Mouse (Mus musculus): ENCODE data around the gene Cdk1. TPM values are rescaled to one million over a fixed set of nuclear protein-coding genes. Genes with fewer than 3 reads are reported as not detected.

Gene Cdk1
- polyA plus RNA-seq (2014; fragmentation: Illumina TruSeq; extraction: RNeasy Lipid Tissue Mini Kit (QIAGEN cat#74804); ENCODE audit: low read depth, low replicate concordance) = 1.1 TPM

DNA sequence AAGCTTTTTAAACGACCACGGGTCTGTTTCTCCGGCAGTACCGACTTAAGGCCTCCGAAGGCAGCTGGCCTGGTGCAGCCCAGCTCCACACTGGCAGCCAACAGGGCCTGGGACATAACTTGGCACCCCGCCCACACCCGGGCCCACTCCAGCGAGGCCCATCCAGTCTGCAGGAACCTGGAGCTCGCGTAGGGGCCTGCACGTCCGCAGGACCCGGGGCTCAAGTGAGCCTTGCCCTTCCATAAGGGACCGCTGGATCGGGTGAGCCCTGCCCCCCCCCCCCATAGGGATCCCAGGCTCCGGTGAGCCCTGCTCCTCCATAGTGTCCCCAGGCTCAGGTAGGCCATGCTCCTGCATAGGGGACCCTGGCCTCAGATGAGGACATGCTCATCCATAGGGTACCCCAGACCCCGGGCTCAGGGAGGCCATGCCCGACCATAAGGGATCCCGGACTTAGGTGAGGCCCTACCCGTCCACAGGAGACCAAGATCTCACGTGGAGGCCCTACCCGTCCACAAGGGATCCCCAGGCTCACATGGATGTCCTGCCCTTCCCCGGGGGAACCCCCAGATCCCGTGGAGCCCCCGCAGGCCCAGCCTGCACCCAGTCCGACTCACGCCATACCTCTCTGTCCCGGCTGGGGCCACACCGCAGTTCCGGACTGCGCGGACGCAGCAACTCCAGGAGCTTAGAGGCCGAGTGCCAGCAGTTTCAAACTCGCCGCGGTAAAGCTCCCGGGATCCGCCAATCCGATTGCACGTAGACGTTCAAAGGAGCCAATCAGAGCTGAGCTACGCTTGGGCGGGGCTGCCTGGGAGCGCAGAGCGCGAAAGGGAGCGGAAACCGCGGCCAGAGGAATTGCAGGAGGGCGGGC, at the start of gene Cdk1:
Gene Cdk1 (minus strand): TSS at position 727 of the 874 bp plus-strand sequence.

DNA sequence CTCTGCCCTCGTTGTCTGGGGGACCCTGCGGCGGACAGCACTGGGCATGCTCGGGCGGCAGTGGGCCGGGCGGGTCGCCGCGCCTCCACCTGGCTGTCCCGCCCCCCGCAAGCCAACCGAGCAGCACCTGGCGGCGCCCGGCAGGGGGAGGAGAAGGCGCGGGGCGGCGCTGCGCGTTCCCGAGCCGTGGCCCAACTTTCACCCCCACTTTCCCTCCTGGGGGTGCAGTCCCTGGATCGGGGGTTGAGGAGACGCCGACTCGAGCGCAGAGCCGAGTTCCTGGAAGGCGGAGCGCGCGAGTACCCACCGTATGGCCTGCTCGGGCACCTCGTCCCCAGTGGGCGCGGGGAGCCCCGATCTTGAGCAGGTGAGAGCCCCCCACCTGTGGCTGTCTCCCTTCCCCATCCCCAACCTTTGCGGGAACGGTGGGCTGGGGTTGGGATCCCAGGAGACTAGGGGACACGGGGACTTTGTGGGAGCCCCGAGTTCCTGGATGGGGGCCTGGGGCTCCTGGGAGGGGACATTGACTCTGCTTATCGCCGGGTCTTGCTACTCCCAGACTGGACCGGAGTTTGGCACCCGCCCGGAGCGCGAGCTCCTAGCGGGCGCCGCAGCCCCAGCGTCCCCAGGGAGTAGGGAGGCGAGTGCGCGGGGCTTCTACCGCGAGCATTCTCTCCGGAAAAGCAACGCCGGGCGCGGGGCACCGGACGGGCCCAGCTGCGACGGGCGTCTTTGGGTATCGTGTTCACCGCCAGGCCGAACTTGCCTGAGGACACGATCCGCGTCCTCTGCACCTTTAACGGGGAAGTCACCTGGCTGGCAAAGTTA, 46.2 kb upstream of the Cdk1 start, which contains the start of gene Ank3:
Gene Ank3 (plus strand): TSS at position 11 of the 828 bp plus-strand sequence.

Other genes starting within 250 kb of the Cdk1 start
- 32.3 TPM for gene Rhobtb1, start 201.5 kb downstream of the Cdk1 start, polyA plus RNA-seq (2014; fragmentation: Illumina TruSeq; extraction: RNeasy Lipid Tissue Mini Kit (QIAGEN cat#74804); ENCODE audit: low read depth, low replicate concordance)
- 1.5 TPM for gene A930033H14Rik, start 139.8 kb downstream of the Cdk1 start, polyA plus RNA-seq (2014; fragmentation: Illumina TruSeq; extraction: RNeasy Lipid Tissue Mini Kit (QIAGEN cat#74804); ENCODE audit: low read depth, low replicate concordance)
- 144 TPM for gene Ank3, start 45.8 kb upstream of the Cdk1 start, polyA plus RNA-seq (2014; fragmentation: Illumina TruSeq; extraction: RNeasy Lipid Tissue Mini Kit (QIAGEN cat#74804); ENCODE audit: low read depth, low replicate concordance)

Data from kidney, adult 10 weeks (tissue).